19 mouse cellular contexts compared by ENCODE assay signal in the genomic region with DNA sequence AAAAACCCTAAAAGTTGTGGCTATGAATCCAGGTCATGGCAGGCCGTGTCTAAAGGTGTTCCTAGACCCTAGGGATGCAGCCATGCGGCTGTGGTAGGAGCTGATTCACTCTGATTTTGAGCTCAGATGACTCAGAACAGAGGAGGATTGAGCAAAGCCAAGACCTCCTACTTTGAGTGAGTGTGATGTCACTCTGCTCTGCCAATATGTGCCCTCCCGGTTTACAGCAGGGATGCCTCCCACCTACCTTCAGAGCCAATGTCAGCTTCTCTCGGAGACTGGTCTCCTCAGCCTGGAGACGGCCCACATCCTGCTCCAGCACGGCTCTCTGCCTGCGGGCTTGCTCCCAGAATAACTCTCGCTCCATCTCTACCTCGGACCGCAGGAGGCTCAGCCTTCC. TPM values are rescaled to one million over a fixed set of nuclear protein-coding genes. Genes with fewer than 3 reads are reported as not detected.
A peak's percentile ranks its signal among the peaks of the same experiment; 100 is the strongest.
DNase-seq lines count a peak whose midpoint lies in the region; TF ChIP-seq lines count a peak whose summit lies in the region.
"Had no signal": no experiment of that assay in that cellular context is flagged by ENCODE, and none has a peak within 500 bp of the region (broad histone marks: within the 10 kb centered on the region; RNA-seq: fewer than 3 reads in every experiment).

No protein-coding gene starts in this region.

- intact Hi-C loops in left cerebral cortex, postnatal 25 days (cut with DNase I): no loop called here

- peak; percentile 36 to 68 for DNase-seq in layer of hippocampus, adult 18-20 months (ENCODE audit: low spot score in 2 of 2)
- DNase-seq in layer of hippocampus, postnatal 10 days (ENCODE audit: low spot score in 2 of 2): no peak
- DNase-seq in NIH3T3 (ENCODE audit: low read depth): peak; percentile 64
- DNase-seq in layer of hippocampus, adult 2 months (ENCODE audit: low spot score in 2 of 2): peak; percentile 41 to 42
- DNase-seq in left cerebral cortex, postnatal 25 days (ENCODE audit: low spot score in 2 of 2): peak; percentile 4 to 78
- no peak for DNase-seq in urinary bladder, postnatal 25 days (ENCODE audit: low spot score)
- DNase-seq in yolk sac, embryonic 10.5 days (ENCODE audit: low spot score): no peak
- DNase-seq: cerebellum, adult 2 months; gastrocnemius, adult 2 months; heart, adult 2 months; kidney, postnatal 14 days; thymus, postnatal 4 days had no signal

- peak overlapping the region; percentile 61 for H3K27ac ChIP-seq in layer of hippocampus, adult 2 months
- H3K27ac ChIP-seq: embryonic facial prominence, embryonic 13.5 days; forebrain, embryonic 10.5 days; gastrocnemius, adult 2 months; heart, adult 2 months; hindbrain, embryonic 14.5 days; limb, embryonic 13.5 days; liver, embryonic 15.5 days; midbrain, embryonic 10.5 days; neural tube, embryonic 13.5 days had no signal

- H3K4me3 ChIP-seq in layer of hippocampus, adult 2 months: no peak overlapping the region
- H3K4me3 ChIP-seq: embryonic facial prominence, embryonic 13.5 days; forebrain, embryonic 10.5 days; gastrocnemius, adult 2 months; heart, adult 2 months; limb, embryonic 13.5 days; liver, embryonic 15.5 days; midbrain, embryonic 10.5 days; neural tube, embryonic 13.5 days had no signal

- TF ChIP-seq CTCF in layer of hippocampus, adult 2 months (conservative IDR thresholded peaks at IDR 0.05): no peak

RNA-seq across cellular contexts. Expression of a gene that starts 54.3 kb away (rescaled TPM):
- total RNA-seq in layer of hippocampus, adult 18-20 months (2021): 1 to 10 TPM; 1.6 to 2.7 TPM
- 1 to 10 TPM; 3.7 to 5.4 TPM for total RNA-seq in layer of hippocampus, postnatal 10 days (2021)
- 1 to 10 TPM; 1.0 to 2.0 TPM for total RNA-seq in layer of hippocampus, adult 2 months (2021)
- 1 to 10 TPM; 1.2 to 1.4 TPM for total RNA-seq in left cerebral cortex, postnatal 25 days (2021)

RNA-seq across cellular contexts. Expression of a gene that starts 55.0 kb away (rescaled TPM):
- 100 to 1,000 TPM; 324 to 341 TPM for total RNA-seq in layer of hippocampus, adult 18-20 months (2021)
- 100 to 1,000 TPM; 173 to 184 TPM for total RNA-seq in layer of hippocampus, postnatal 10 days (2021)
- total RNA-seq in layer of hippocampus, adult 2 months (2021): 100 to 1,000 TPM; 314 to 317 TPM
- 100 to 1,000 TPM; 300 to 308 TPM for total RNA-seq in left cerebral cortex, postnatal 25 days (2021)

Comparison
In these comparisons a context has a peak if more than half of its experiments do, and no peak if none do; other contexts are left out.
1. DNase-seq: peak in layer of hippocampus, adult 18-20 months (2 of 2), NIH3T3 (single experiment), layer of hippocampus, adult 2 months (2 of 2) and left cerebral cortex, postnatal 25 days (2 of 2); none in layer of hippocampus, postnatal 10 days (0 of 2), urinary bladder, postnatal 25 days (single experiment) and yolk sac, embryonic 10.5 days (single experiment).